Mouse (Mus musculus) heart, embryonic 15.5 days (tissue): ENCODE measurements around the gene Ufl1. TPM values are rescaled to one million over a fixed set of nuclear protein-coding genes. Genes with fewer than 3 reads are reported as not detected.
A peak's percentile ranks its signal among the peaks of the same experiment; 100 is the strongest.
"Not testable (repeated sequence)": the region's sequence is repeated elsewhere in the genome, so short reads cannot be mapped to it uniquely, and the experiment has no call there.

Experiments used
- ATAC-seq: fragments of 200-750 bp; cut with Nextera tagmentation; replicated peaks from 2 replicates; pipeline ENCODE4 v1.8.0; 2017; ENCODE audit warnings: low read depth, moderate TSS enrichment; ENCODE audit not compliant: insufficient number of reproducible peaks, insufficient read depth, low FRiP score
- H3K27ac ChIP-seq: fragments of 300-500 bp; sonication (generic); 2 replicates; pipeline ENCODE4 v1.5.1; 2015; ENCODE audit warnings: mild to moderate bottlenecking, inconsistent platforms
- H3K27me3 ChIP-seq: fragments of 300-500 bp; sonication (generic); 2 replicates; pipeline ENCODE4 v1.6.1; 2015; ENCODE audit warnings: inconsistent platforms
- H3K36me3 ChIP-seq: fragments of 300-500 bp; sonication (generic); 2 replicates; pipeline ENCODE4 v1.6.1; 2015; ENCODE audit warnings: mild to moderate bottlenecking, inconsistent platforms
- H3K4me1 ChIP-seq: fragments of 300-500 bp; sonication (generic); replicated peaks from 2 replicates; pipeline ENCODE4 v1.6.1; 2015; ENCODE audit warnings: inconsistent platforms
- H3K4me2 ChIP-seq: fragments of 300-500 bp; sonication (generic); 2 replicates; pipeline ENCODE4 v1.6.1; 2015; ENCODE audit warnings: inconsistent platforms, mild to moderate bottlenecking, moderate library complexity
- H3K4me3 ChIP-seq: fragments of 300-500 bp; sonication (generic); 2 replicates; pipeline ENCODE4 v1.5.1; 2015; ENCODE audit warnings: mild to moderate bottlenecking, inconsistent platforms
- H3K9ac ChIP-seq: fragments of 300-500 bp; sonication (generic); 2 replicates; pipeline ENCODE4 v1.6.1; 2015; ENCODE audit warnings: mild to moderate bottlenecking, inconsistent platforms
- H3K9me3 ChIP-seq: fragments of 300-500 bp; sonication (generic); replicated peaks from 2 replicates; pipeline ENCODE4 v1.6.1; 2016; ENCODE audit warnings: inconsistent platforms
- WGBS: fragments of 180-500 bp; shearing (Covaris S2); methylation state at CpG from one replicate; pipeline ENCODE4 v1.1.7; 2015; ENCODE audit warnings: mixed read lengths; 5-methylcytosine and 5-hydroxymethylcytosine counted together
- polyA plus RNA-seq: library from polyadenylated mRNA; unstranded; fragments of >200 nt; fragmentation: Nextera tagmentation; extraction: Ambion mirVana; gene quantifications from 2 replicates; pipeline ENCODE4 v1.2.1, GENCODE M21; 2015

The Ufl1 gene
- 30.4 and 35.9 TPM in 2 replicates for polyA plus RNA-seq

- no peaks in the 10 kb centered on the region for H3K9me3 ChIP-seq
- peaks cover 21% of the 10 kb centered on the region for H3K36me3 ChIP-seq
- H3K27ac ChIP-seq = peak within 1 kb of the TSS; percentile 97
- peak within 1 kb of the TSS; percentile 56 for H3K4me2 ChIP-seq
- H3K27me3 ChIP-seq = no peaks in the 10 kb centered on the region
- peak; percentile 98 for ATAC-seq
- H3K4me1 ChIP-seq = peaks cover 5% of the 10 kb centered on the region
- H3K4me3 ChIP-seq = peak within 1 kb of the TSS; percentile 82
- H3K9ac ChIP-seq = peak within 1 kb of the TSS; percentile 86
- under 1% methylated on average over 30 of the region's 30 CpGs for WGBS
These were observed at the start of gene Ufl1 for GRCm38 (mm10) chr4:25281671-25282038. Ufl1 (minus strand) TSS chr4:25281821.

- H3K27me3 ChIP-seq = no peaks in the 10 kb centered on the region
- no peak overlapping the region for H3K4me2 ChIP-seq
- H3K4me3 ChIP-seq = no peak overlapping the region
- 86% methylated on average over 3 of the region's 3 CpGs for WGBS
- no peak overlapping the region for H3K9ac ChIP-seq
- H3K27ac ChIP-seq = no peak overlapping the region
- no peaks in the 10 kb centered on the region for H3K36me3 ChIP-seq
- ATAC-seq = no peak
- H3K4me1 ChIP-seq = no peaks in the 10 kb centered on the region
- H3K9me3 ChIP-seq = no peaks in the 10 kb centered on the region
These were observed 44.1 kb upstream of the Ufl1 start for GRCm38 (mm10) chr4:25325684-25326220.

DNA sequence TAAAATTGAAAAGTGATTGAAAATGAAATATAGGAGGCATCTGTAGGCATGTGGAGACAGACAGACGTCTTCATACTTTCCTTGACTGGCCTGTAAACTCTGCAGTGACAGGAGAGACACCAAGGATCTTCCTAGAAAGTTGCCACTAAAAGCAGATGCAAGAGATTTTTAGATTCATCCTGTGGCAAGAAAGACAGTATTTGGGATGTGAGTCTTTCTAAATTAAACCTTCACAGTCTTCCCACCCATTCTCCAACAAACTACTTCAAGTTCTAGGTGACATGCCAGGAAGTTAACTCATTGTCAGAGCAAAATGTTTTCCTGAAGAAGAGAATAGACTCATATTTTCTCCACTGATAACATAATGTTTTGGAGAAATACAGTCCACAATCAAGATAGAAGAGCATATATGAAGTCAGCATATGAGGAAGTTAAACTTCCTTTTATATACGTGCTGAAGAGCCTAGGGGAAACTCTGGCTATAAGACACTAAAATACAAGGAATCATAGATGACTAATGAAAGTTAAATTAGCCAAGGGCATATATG, 41.1 kb upstream of the Ufl1 start:
- no peak overlapping the region for H3K27ac ChIP-seq
- H3K4me3 ChIP-seq = no peak overlapping the region
- no peak overlapping the region for H3K4me2 ChIP-seq
- no peaks in the 10 kb centered on the region for H3K27me3 ChIP-seq
- no peaks in the 10 kb centered on the region for H3K4me1 ChIP-seq
- 52% methylated on average over 2 of the region's 2 CpGs for WGBS
- no peaks in the 10 kb centered on the region for H3K9me3 ChIP-seq
- no peaks in the 10 kb centered on the region for H3K36me3 ChIP-seq
- ATAC-seq = no peak
- no peak overlapping the region for H3K9ac ChIP-seq

DNA sequence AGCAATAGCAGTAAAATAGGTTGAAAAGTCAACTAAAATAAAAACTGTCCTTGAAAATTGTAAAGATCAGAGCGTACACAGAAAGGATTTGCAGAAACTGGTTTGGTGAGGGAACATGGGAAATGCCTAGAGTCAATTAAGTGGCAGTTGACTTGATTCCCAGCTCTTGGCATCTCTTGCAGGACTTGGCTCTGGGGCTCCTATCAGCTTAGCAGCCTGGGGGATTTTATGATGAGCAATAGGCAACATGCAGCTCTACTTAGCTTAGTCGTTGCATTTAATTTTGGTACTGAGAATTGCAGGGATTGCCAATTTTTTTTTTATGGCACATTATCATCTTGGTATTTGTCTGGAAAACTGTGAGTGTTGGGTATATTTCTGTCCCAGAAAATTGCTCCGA, 32.1 kb upstream of the Ufl1 start:
- 75% methylated on average over 3 of the region's 3 CpGs for WGBS
- Histone ChIP-seq H3K4me3 (no peak overlapping the region), H3K4me1 (no peaks in the 10 kb centered on the region), H3K9me3 (no peaks in the 10 kb centered on the region), H3K27me3 (no peaks in the 10 kb centered on the region), H3K27ac (no peak overlapping the region), H3K36me3 (no peaks in the 10 kb centered on the region), H3K9ac (no peak overlapping the region), H3K4me2 (no peak overlapping the region)
- ATAC-seq = no peak

DNA sequence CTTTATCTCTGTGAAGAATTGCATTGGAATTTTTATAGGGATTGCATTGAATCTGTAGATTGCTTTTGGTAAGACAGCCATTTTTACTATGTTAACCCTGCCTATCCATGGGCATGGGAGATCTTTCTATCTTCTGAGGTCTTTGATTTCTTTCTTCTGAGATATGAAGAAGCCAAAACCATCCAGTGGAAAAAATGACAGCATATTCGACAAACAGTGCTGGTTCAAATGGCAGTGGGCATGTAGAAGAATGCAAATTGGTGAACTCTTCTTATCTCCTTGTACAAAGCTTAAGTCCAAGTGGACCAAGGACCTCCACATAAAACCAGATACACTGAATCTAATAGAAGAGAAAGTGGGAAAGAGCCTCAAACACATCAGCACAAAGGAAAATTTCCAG, 3.4 kb upstream of the Ufl1 start:
- not testable (repeated sequence) for H3K9ac ChIP-seq, ATAC-seq, H3K4me2 ChIP-seq, H3K4me1 ChIP-seq, H3K9me3 ChIP-seq, H3K36me3 ChIP-seq, H3K4me3 ChIP-seq, H3K27me3 ChIP-seq, H3K27ac ChIP-seq
- WGBS = 69% methylated on average over 1 of the region's 1 CpGs

GRCm38 (mm10) chr4:25280938-25281670, 517 bp downstream of the Ufl1 start:
- H3K27me3 ChIP-seq = no peaks in the 10 kb centered on the region
- peak; percentile 89 for ATAC-seq
- peaks cover 21% of the 10 kb centered on the region for H3K36me3 ChIP-seq
- H3K4me1 ChIP-seq = peaks cover 5% of the 10 kb centered on the region
- WGBS = 1% methylated on average over 32 of the region's 32 CpGs
- H3K9ac ChIP-seq = peak overlapping the region; percentile 86
- H3K27ac ChIP-seq = peak overlapping the region; percentile 97
- peak overlapping the region; percentile 82 for H3K4me3 ChIP-seq
- H3K9me3 ChIP-seq = no peaks in the 10 kb centered on the region
- peak overlapping the region; percentile 56 for H3K4me2 ChIP-seq

DNA sequence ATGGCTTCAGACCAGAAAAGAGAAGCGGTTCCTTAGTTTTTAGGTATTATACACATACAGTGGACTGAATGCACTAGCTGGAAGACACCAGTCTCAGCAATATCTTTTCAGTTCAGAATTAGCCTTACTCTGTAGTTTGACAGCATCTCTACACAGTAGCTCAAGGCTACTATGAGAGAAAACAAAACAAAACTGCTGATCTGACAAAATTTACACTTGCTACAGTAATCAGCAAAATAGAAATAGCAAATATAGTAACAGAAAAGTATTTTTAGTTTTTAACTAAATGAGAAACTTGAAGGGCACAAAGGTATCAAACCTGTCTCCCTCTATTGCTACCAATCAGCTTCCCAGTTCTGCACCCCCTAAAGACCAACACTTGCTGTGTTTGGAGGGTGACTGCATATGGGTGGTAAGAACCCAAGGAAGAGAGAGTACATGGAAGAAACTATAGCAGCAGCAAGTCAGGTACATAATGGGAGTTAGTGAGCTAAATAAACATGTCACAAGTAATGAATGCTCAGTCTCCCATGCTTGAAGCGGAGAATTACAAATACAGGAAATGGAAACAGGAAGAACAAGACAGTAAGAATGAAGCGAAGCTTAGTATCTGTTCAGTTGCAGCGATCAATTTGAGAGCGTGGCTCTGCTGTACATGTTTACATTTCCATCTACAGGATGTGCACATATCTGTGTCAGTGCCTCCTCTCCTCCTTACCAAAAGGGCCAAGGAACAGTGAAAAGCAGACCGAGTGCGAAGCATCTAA, 8.6 kb downstream of the Ufl1 start:
- no peaks in the 10 kb centered on the region for H3K9me3 ChIP-seq
- H3K27ac ChIP-seq = no peak overlapping the region
- H3K27me3 ChIP-seq = no peaks in the 10 kb centered on the region
- no peak for ATAC-seq
- no peak overlapping the region for H3K9ac ChIP-seq
- no peak overlapping the region for H3K4me3 ChIP-seq
- no peaks in the 10 kb centered on the region for H3K4me1 ChIP-seq
- 77% methylated on average over 7 of the region's 7 CpGs for WGBS
- no peak overlapping the region for H3K4me2 ChIP-seq
- H3K36me3 ChIP-seq = peaks cover 70% of the 10 kb centered on the region

GRCm38 (mm10) chr4:25271926-25272325, 9.7 kb downstream of the Ufl1 start:
- Histone ChIP-seq H3K36me3 (peaks cover 70% of the 10 kb centered on the region), H3K4me1 (no peaks in the 10 kb centered on the region), H3K4me3 (no peak overlapping the region), H3K27me3 (no peaks in the 10 kb centered on the region), H3K9ac (no peak overlapping the region), H3K4me2 (no peak overlapping the region), H3K27ac (no peak overlapping the region), H3K9me3 (no peaks in the 10 kb centered on the region)
- 85% methylated on average over 1 of the region's 1 CpGs for WGBS
- ATAC-seq = no peak

DNA sequence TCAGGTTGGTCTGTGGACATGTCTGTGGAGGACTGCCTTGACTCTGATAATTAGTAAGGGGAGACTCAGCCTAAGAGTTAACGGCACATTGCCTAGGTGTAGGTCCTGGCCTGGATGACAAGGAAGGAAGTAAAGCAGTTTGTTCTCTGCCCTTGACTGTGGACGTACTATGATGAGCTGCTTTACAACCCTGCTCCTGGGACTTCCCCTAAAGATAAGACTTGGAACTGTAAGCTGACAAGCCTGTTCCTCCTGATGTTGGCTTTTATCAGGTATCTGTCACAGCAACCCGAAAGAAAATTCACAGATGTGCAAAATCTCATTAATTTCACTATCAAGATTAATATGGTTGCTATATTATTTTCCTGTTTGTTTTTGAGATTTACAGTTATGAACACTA, 14.5 kb downstream of the Ufl1 start:
- Histone ChIP-seq H3K27ac (no peak overlapping the region), H3K4me3 (no peak overlapping the region), H3K4me1 (no peaks in the 10 kb centered on the region), H3K36me3 (peaks cover 69% of the 10 kb centered on the region), H3K4me2 (no peak overlapping the region), H3K9me3 (no peaks in the 10 kb centered on the region), H3K27me3 (no peaks in the 10 kb centered on the region), H3K9ac (no peak overlapping the region)
- WGBS = 56% methylated on average over 3 of the region's 3 CpGs
- ATAC-seq = no peak

DNA sequence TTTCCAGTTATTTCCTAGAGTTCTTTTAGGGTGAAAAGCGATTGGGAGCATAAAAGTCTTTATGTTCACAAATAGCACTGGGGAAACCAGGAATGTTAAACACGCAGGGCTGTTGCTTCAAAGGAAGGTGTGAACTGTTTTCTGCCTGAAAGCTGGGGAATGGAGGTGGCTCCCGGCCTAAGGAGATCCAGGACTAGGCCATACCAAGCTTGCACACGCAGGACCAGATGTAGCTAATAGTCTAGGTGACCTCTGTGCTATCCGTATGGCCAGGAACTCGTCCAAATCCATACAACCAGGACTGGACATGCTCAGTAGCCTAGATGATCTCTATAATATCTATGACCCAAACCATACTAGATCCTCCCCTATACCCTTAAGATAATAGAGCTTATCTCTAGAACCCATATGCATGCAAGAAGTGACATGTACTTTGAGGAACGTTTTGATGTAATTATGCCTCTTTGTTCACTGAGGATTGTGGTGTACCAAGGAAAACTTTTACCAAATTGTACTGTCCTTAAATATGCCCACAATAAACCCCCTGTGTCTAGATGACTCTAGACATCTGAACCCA, 23.7 kb downstream of the Ufl1 start:
- Histone ChIP-seq H3K4me3 (no peak overlapping the region), H3K4me1 (no peaks in the 10 kb centered on the region), H3K36me3 (peaks cover 46% of the 10 kb centered on the region), H3K27ac (no peak overlapping the region), H3K4me2 (no peak overlapping the region), H3K9me3 (no peaks in the 10 kb centered on the region), H3K27me3 (no peaks in the 10 kb centered on the region), H3K9ac (no peak overlapping the region)
- ATAC-seq = no peak
- 87% methylated on average over 7 of the region's 7 CpGs for WGBS

DNA sequence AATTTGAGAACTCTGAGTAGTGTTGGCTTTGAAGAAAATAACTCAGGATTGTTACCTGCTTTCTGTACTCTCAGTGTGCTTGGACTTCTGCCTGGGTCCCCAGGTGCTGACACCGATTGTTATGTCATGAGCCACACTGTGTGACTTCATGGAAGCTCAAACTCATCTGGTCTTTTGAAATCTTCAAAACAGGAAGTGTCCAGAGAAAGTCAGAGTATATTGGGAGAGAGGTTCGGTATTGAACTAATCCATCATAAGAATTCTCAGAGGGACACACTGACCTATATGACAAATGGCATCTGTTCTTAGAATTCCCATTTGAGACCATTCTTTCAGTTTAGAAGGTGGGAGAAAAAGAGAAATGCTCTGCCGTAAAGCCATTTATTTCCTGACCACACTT, 38.8 kb downstream of the Ufl1 start, which contains the start of gene Fhl5:
Fhl5 (minus strand) TSS at position 101 of the 400 bp plus-strand sequence.
- no peaks in the 10 kb centered on the region for H3K27me3 ChIP-seq
- WGBS = 85% methylated on average over 3 of the region's 3 CpGs
- ATAC-seq = no peak
- H3K9ac ChIP-seq = no peak within 1 kb of the TSS
- H3K9me3 ChIP-seq = no peaks in the 10 kb centered on the region
- no peaks in the 10 kb centered on the region for H3K4me1 ChIP-seq
- no peak within 1 kb of the TSS for H3K27ac ChIP-seq
- no peaks in the 10 kb centered on the region for H3K36me3 ChIP-seq
- no peak within 1 kb of the TSS for H3K4me2 ChIP-seq
- H3K4me3 ChIP-seq = no peak within 1 kb of the TSS
